Mouse (Mus musculus): Measurements from ENCODE around the gene Anapc15. TPM values are rescaled to one million over a fixed set of nuclear protein-coding genes. Genes with fewer than 3 reads are reported as not detected.

Gene Anapc15
- polyA plus RNA-seq, 1 experiment: 97.5 TPM

DNA sequence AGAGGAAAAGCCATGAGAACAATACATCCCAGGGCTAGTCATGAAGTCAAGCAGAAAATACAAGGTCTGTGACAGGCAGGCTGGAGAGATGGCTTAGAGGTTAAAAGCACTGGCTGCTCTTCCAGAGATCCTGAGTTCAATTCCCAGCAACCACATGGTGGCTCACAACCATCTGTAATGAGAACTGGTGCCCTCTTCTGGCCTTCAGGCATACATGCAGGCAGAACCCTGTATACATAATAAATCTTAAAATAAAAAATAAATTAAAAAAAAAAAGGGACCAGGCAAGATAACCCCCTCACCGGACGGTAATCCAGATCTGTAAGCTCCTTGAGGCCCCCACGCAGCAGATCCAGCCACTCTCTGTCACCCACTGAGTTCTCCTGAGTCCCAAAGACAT, 33.1 kb upstream of the Anapc15 start:
- Histone ChIP-seq H3K27ac (ENCODE audit: control insufficient read depth, insufficient read depth, low read depth, low read length, poor library complexity) (no peak overlapping the region), H3K4me1 (ENCODE audit: control insufficient read depth, insufficient read depth, low read length) (no peaks in the 10 kb centered on the region), H3K4me3 (replicated peaks; ENCODE audit: control insufficient read depth, low read depth, low read length) (no peak overlapping the region)
- 92% methylated on average over 3 of the region's 3 CpGs for WGBS
- no peak for TF ChIP-seq CTCF (IDR thresholded peaks at IDR 0.05; ENCODE audit: control insufficient read depth, insufficient read depth, low read length)
- no peak for TF ChIP-seq POLR2A (IDR thresholded peaks at IDR 0.05; ENCODE audit: borderline replicate concordance, control insufficient read depth, low read depth, low read length)

DNA sequence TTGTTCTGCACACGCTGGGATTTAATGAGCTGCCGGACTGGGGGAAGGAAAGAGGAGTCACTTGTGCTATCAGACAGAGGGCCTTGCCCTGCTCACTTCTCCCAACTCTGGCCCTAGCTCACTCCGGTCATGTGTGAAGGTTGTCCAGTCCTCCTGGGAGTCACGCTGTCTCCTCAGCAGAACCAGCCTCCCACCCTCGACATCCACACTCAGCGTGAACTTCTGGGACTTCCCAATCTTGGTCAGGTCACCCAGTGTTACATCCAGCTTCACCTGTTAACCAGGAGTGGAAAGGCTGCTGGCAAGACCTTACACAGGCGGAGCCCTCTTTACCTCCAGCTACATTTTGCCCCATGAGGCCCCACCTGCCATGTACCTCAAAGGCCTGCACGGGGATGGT, 32.1 kb upstream of the Anapc15 start:
- H3K27ac ChIP-seq (ENCODE audit: control insufficient read depth, insufficient read depth, low read depth, low read length, poor library complexity): no peak overlapping the region
- WGBS: 86% methylated on average over 8 of the region's 8 CpGs
- TF ChIP-seq CTCF (IDR thresholded peaks at IDR 0.05; ENCODE audit: control insufficient read depth, insufficient read depth, low read length): no peak
- no peak overlapping the region for H3K4me3 ChIP-seq (replicated peaks; ENCODE audit: control insufficient read depth, low read depth, low read length)
- no peaks in the 10 kb centered on the region for H3K4me1 ChIP-seq (ENCODE audit: control insufficient read depth, insufficient read depth, low read length)

- Histone ChIP-seq H3K4me3 (replicated peaks; ENCODE audit: control insufficient read depth, low read depth, low read length) (no peak overlapping the region), H3K4me1 (ENCODE audit: control insufficient read depth, insufficient read depth, low read length) (no peaks in the 10 kb centered on the region), H3K27ac (ENCODE audit: control insufficient read depth, insufficient read depth, low read depth, low read length, poor library complexity) (no peak overlapping the region)
- WGBS: 78% methylated on average over 4 of the region's 4 CpGs
- TF ChIP-seq POLR2A (IDR thresholded peaks at IDR 0.05; ENCODE audit: borderline replicate concordance, control insufficient read depth, low read depth, low read length) (no peak), CTCF (IDR thresholded peaks at IDR 0.05; ENCODE audit: control insufficient read depth, insufficient read depth, low read length) (no peak)
Observed at GRCm38 (mm10) chr7:101832372-101832771, 31.1 kb upstream of the Anapc15 start.

- Histone ChIP-seq H3K27ac (ENCODE audit: control insufficient read depth, insufficient read depth, low read depth, low read length, poor library complexity) (no peak overlapping the region), H3K4me1 (ENCODE audit: control insufficient read depth, insufficient read depth, low read length) (no peaks in the 10 kb centered on the region), H3K4me3 (replicated peaks; ENCODE audit: control insufficient read depth, low read depth, low read length) (no peak overlapping the region)
- 78% methylated on average over 5 of the region's 5 CpGs for WGBS
- no peak for TF ChIP-seq CTCF (IDR thresholded peaks at IDR 0.05; ENCODE audit: control insufficient read depth, insufficient read depth, low read length)
- no peak for TF ChIP-seq POLR2A (IDR thresholded peaks at IDR 0.05; ENCODE audit: borderline replicate concordance, control insufficient read depth, low read depth, low read length)
Observed at GRCm38 (mm10) chr7:101833352-101833751, 30.2 kb upstream of the Anapc15 start.

GRCm38 (mm10) chr7:101833916-101834584, 29.5 kb upstream of the Anapc15 start:
- H3K4me1 ChIP-seq (ENCODE audit: control insufficient read depth, insufficient read depth, low read length): no peaks in the 10 kb centered on the region
- no peak overlapping the region for H3K27ac ChIP-seq (ENCODE audit: control insufficient read depth, insufficient read depth, low read depth, low read length, poor library complexity)
- TF ChIP-seq CTCF (IDR thresholded peaks at IDR 0.05; ENCODE audit: control insufficient read depth, insufficient read depth, low read length) (no peak), POLR2A (IDR thresholded peaks at IDR 0.05; ENCODE audit: borderline replicate concordance, control insufficient read depth, low read depth, low read length) (no peak)
- no peak overlapping the region for H3K4me3 ChIP-seq (replicated peaks; ENCODE audit: control insufficient read depth, low read depth, low read length)
- WGBS: 72% methylated on average over 3 of the region's 3 CpGs

GRCm38 (mm10) chr7:101834903-101835302, 28.6 kb upstream of the Anapc15 start:
- TF ChIP-seq CTCF (IDR thresholded peaks at IDR 0.05; ENCODE audit: control insufficient read depth, insufficient read depth, low read length): no peak
- no peak for TF ChIP-seq POLR2A (IDR thresholded peaks at IDR 0.05; ENCODE audit: borderline replicate concordance, control insufficient read depth, low read depth, low read length)
- no peak overlapping the region for H3K27ac ChIP-seq (ENCODE audit: control insufficient read depth, insufficient read depth, low read depth, low read length, poor library complexity)
- WGBS: 89% methylated on average over 3 of the region's 3 CpGs

GRCm38 (mm10) chr7:101835457-101836109, 27.9 kb upstream of the Anapc15 start:
- TF ChIP-seq CTCF (IDR thresholded peaks at IDR 0.05; ENCODE audit: control insufficient read depth, insufficient read depth, low read length): no peak
- no peak for TF ChIP-seq POLR2A (IDR thresholded peaks at IDR 0.05; ENCODE audit: borderline replicate concordance, control insufficient read depth, low read depth, low read length)
- Histone ChIP-seq H3K4me3 (replicated peaks; ENCODE audit: control insufficient read depth, low read depth, low read length) (no peak overlapping the region), H3K4me1 (ENCODE audit: control insufficient read depth, insufficient read depth, low read length) (no peaks in the 10 kb centered on the region), H3K27ac (ENCODE audit: control insufficient read depth, insufficient read depth, low read depth, low read length, poor library complexity) (no peak overlapping the region)
- 56% methylated on average over 5 of the region's 5 CpGs for WGBS

More at GRCm38 (mm10) chr7:101834903-101835302, 28.6 kb upstream of the Anapc15 start:
- Histone ChIP-seq H3K4me3 (replicated peaks; ENCODE audit: control insufficient read depth, low read depth, low read length) (no peak overlapping the region), H3K4me1 (ENCODE audit: control insufficient read depth, insufficient read depth, low read length) (no peaks in the 10 kb centered on the region)

DNA sequence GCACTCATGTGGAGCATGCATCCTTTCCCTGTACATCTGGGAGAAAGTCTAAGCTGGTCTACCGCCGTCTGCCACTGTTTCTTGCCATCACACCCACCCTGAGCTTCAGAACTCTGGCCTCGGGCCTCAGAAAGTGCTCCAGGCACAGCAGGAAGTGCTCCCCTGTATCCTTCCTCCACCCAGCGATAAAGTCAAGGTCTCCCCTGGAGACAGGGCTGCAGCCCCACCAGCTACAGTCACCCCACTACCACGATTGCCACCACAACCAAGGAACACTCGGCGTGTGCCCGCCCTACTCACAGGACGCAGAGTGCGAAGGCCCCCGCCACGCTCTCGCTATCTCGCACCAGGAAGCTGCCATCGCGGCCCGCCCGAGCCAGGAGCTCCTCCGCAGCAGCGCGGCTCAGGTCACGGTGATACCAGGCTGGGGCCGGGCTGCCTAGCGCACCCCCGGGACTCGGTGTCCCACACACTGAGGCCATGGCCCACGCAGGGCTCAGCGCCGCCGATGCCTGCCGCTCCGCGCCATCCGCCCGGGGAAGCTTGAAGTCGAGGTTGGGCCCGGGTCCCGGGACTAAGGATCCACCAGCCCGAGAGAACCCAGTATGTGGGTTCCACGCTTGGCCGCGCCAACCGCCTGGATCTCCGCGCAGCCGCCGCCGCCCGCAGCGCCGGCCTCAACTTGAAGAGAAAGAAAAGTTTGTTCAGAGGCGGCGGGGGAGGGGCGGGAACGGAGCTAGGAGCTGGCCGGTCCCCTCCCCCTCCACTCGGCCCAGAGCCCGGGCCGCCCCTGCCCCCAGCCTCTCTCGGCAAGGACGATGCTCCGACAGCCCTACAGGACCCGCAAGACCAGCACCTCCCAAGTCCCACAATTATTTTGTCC, 27.0 kb upstream of the Anapc15 start:
- Histone ChIP-seq H3K27ac (ENCODE audit: control insufficient read depth, insufficient read depth, low read depth, low read length, poor library complexity) (peak overlapping the region; percentile 0; the same call in 1 of the 2 replicates), H3K4me1 (ENCODE audit: control insufficient read depth, insufficient read depth, low read length) (no peaks in the 10 kb centered on the region), H3K4me3 (replicated peaks; ENCODE audit: control insufficient read depth, low read depth, low read length) (peak overlapping the region; percentile 73)
- under 1% methylated on average over 63 of the region's 63 CpGs for WGBS
- TF ChIP-seq POLR2A (IDR thresholded peaks at IDR 0.05; ENCODE audit: borderline replicate concordance, control insufficient read depth, low read depth, low read length) (no peak), CTCF (IDR thresholded peaks at IDR 0.05; ENCODE audit: control insufficient read depth, insufficient read depth, low read length) (no peak)
